Mouse (Mus musculus): ENCODE measurements at regions not wholly inside any gene's neighbourhood (a gene's known extent, or its start where the extent isn't known, plus 50 kb on each side); places are given as distances from the start of the nearest gene placed in this dataset.

DNA sequence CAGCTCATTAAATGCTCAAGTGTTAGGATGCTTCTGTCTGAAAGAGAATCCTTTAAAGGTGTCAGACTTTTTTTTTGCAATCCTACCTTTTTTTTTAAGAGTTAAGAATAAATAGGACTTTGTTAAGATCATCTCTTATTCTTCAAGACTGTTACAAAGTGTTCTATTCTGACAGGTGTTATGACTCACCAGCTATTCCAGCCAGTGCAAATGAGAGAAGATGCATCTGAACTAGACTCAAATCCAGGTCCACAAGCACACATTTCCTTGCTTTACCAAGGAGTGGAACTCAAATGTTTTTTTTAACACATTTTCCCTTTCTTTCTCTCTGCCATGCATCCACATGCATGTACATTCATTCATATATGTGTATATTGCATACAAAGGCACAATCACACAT is 98.4 kb upstream of the Atp10a start:
- DNase-seq (ENCODE audit: inconsistent age in 2 of 2, low spot score in 1 of 2): no peak

- no peak for DNase-seq (ENCODE audit: inconsistent age in 2 of 2, low spot score in 1 of 2)
Measured at GRCm38 (mm10) chr7:58568807-58569206, 87.2 kb upstream of the Atp10a start.

GRCm38 (mm10) chr7:58584241-58584820 is 71.6 kb upstream of the Atp10a start:
- DNase-seq (ENCODE audit: inconsistent age in 2 of 2, low spot score in 1 of 2): peak; percentile 49 to 83

DNA sequence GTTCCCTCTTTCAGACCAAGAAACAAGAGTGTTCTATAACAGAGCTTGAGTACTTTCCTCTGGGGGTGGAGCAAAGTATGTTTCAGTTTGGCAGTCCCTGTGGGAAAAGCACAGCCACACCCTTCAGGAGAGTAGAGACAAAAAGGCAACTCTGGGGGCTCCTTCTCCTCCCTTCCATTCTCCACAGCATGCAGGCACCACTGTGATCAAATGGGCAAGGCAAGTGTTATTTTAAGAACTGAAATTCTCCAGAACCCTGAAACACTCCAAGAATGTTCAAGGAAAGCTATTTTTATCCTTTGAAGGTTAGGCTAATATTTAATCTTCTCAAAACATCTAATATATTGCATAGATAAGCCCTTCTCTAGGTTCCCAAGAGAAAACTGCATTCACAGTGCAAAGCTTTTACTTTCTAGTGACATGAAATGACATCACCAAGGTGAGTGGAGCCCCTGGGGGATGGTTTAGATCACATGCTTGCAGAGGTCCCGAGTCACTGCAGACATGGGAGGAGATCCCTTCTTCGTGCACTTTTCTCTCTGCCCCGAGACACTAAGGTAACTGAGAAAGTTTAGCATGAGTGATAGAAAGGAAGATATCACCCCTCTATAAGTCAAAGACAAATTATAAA is 70.2 kb upstream of the Atp10a start:
- DNase-seq (ENCODE audit: inconsistent age in 2 of 2, low spot score in 1 of 2): peak; percentile 17 to 72

- no peak for DNase-seq (ENCODE audit: inconsistent age in 2 of 2, low spot score in 1 of 2)
Measured at GRCm38 (mm10) chr7:58595951-58596350, 60.0 kb upstream of the Atp10a start.

Measured in adrenal gland, adult (tissue).